Mouse (Mus musculus): ENCODE measurements at regions not wholly inside any gene's neighbourhood (a gene's known extent, or its start where the extent isn't known, plus 50 kb on each side); places are given as distances from the start of the nearest gene placed in this dataset.

DNA sequence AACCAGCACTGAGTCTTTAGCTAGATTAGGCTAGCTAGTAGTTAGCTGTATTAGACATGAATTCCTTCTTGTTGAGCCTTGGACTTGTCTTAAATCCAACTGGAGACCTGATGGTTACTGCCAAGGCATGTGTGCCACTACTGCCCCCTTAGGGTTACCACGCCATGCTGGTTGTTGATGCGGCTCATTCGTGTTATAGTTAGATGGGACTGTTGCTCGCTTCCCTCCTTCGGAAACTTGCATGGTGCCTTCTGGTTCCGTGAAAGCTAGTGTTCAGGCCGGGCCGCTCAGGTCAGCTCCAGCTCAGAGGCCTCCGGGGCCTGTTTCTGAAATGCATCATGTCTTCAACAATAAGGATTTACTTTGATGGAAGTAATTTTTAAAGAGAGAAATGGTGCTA is 79.6 kb downstream of the Pttg1 start:
- no peak for TF ChIP-seq CTCF (IDR thresholded peaks at IDR 0.05; ENCODE audit: borderline replicate concordance, control insufficient read depth, extremely low read depth, insufficient read depth, low read length, poor library complexity)
- no peak for TF ChIP-seq POLR2A (IDR thresholded peaks at IDR 0.05; ENCODE audit: control insufficient read depth, extremely low read depth, insufficient read depth, low read length, poor library complexity)
